Mouse (Mus musculus) midbrain, embryonic 11.5 days (tissue): ENCODE data around the gene Rapgef2. TPM values are rescaled to one million over a fixed set of nuclear protein-coding genes. Genes with fewer than 3 reads are reported as not detected.
A peak's percentile ranks its signal among the peaks of the same experiment; 100 is the strongest.

ENCODE experiments used
- ATAC-seq: fragments of 200-750 bp; cut with Nextera tagmentation; 2 replicates; pipeline ENCODE4 v1.8.0; 2017; ENCODE audit warnings: moderate TSS enrichment, moderate library complexity; ENCODE audit not compliant: low FRiP score
- DNase-seq: peaks from one replicate; pipeline ENCODE4 v3.0.0; 2015; ENCODE audit warnings: low spot score; ENCODE audit errors: missing footprints
- H3K27ac ChIP-seq: fragments of 300-500 bp; sonication (generic); 2 replicates; pipeline ENCODE4 v1.5.1; 2014; ENCODE audit warnings: low read depth, low read length
- H3K27me3 ChIP-seq: fragments of 300-500 bp; sonication (generic); 2 replicates; pipeline ENCODE4 v1.6.1; 2014; ENCODE audit warnings: mild to moderate bottlenecking, low read length, moderate library complexity, mixed read lengths; ENCODE audit not compliant: control insufficient read depth, insufficient read depth
- H3K36me3 ChIP-seq: fragments of 300-500 bp; sonication (generic); 2 replicates; pipeline ENCODE4 v1.6.1; 2014; ENCODE audit warnings: mild to moderate bottlenecking, low read length, moderate library complexity, mixed read lengths; ENCODE audit not compliant: control insufficient read depth, insufficient read depth
- H3K4me1 ChIP-seq: fragments of 300-500 bp; sonication (generic); 2 replicates; pipeline ENCODE4 v1.6.1; 2014; ENCODE audit warnings: low read length; ENCODE audit not compliant: control insufficient read depth, insufficient read depth
- H3K4me2 ChIP-seq: fragments of 300-500 bp; sonication (generic); 2 replicates; pipeline ENCODE4 v1.6.1; 2014; ENCODE audit warnings: mild to moderate bottlenecking, moderate library complexity
- H3K4me3 ChIP-seq: fragments of 300-500 bp; sonication (generic); 2 replicates; pipeline ENCODE4 v1.5.1; 2014; ENCODE audit warnings: low read depth, low read length
- H3K9ac ChIP-seq: fragments of 300-500 bp; sonication (generic); 2 replicates; pipeline ENCODE4 v1.6.1; 2014; ENCODE audit warnings: low read length
- H3K9me3 ChIP-seq: fragments of 300-500 bp; sonication (generic); 2 replicates; pipeline ENCODE4 v1.6.1; 2016; ENCODE audit warnings: low read length; ENCODE audit not compliant: control insufficient read depth
- WGBS: fragments of 180-500 bp; shearing (Covaris S2); extraction: QIAGEN DNeasy Blood & Tissue Kit; methylation state at CpG from one replicate; pipeline ENCODE4 v1.1.7; 2014; 5-methylcytosine and 5-hydroxymethylcytosine counted together
- polyA plus RNA-seq: library from polyadenylated mRNA; unstranded; fragments of >200 nt; fragmentation: Nextera tagmentation; extraction: Ambion mirVana; gene quantifications from 2 replicates; pipeline ENCODE4 v1.2.1, GENCODE M21; 2014

Rapgef2 gene
- polyA plus RNA-seq, 1 experiment from 2014 or later = 6.2 TPM

- H3K9me3 ChIP-seq = no peaks in the 10 kb centered on the region
These were observed 64.8 kb downstream of the Rapgef2 start for GRCm38 (mm10) chr3:79221296-79222191.

GRCm38 (mm10) chr3:79219144-79219930 is 67.0 kb downstream of the Rapgef2 start:
- no peak overlapping the region for H3K4me3 ChIP-seq
- H3K9ac ChIP-seq = no peak overlapping the region
- 37% methylated on average over 10 of the region's 10 CpGs for WGBS
- H3K27me3 ChIP-seq = no peaks in the 10 kb centered on the region
- H3K36me3 ChIP-seq = no peaks in the 10 kb centered on the region
- DNase-seq = no peak
- peaks cover 23% of the 10 kb centered on the region for H3K4me1 ChIP-seq
- ATAC-seq = peak; percentile 42; the same call in 1 of the 2 replicates
- H3K27ac ChIP-seq = no peak overlapping the region
- H3K4me2 ChIP-seq = peak overlapping the region; percentile 9; the same call in 1 of the 2 replicates
- H3K9me3 ChIP-seq = no peaks in the 10 kb centered on the region

More at GRCm38 (mm10) chr3:79221296-79222191, 64.8 kb downstream of the Rapgef2 start:
- 32% methylated on average over 9 of the region's 9 CpGs for WGBS
- peak; percentile 97 for DNase-seq
- peak; percentile 61 for ATAC-seq
- Histone ChIP-seq H3K4me2 (no peak overlapping the region), H3K9ac (no peak overlapping the region), H3K36me3 (no peaks in the 10 kb centered on the region), H3K4me1 (peaks cover 23% of the 10 kb centered on the region), H3K4me3 (no peak overlapping the region), H3K27ac (no peak overlapping the region), H3K27me3 (no peaks in the 10 kb centered on the region)

- H3K4me2 ChIP-seq = no peak overlapping the region
- no peak overlapping the region for H3K9ac ChIP-seq
- no peak overlapping the region for H3K4me3 ChIP-seq
- WGBS = 7% methylated on average over 4 of the region's 4 CpGs
- no peaks in the 10 kb centered on the region for H3K27me3 ChIP-seq
- no peak overlapping the region for H3K27ac ChIP-seq
- H3K4me1 ChIP-seq = peaks cover 23% of the 10 kb centered on the region
- ATAC-seq (peak; percentile 72), DNase-seq (no peak)
- H3K36me3 ChIP-seq = no peaks in the 10 kb centered on the region
- H3K9me3 ChIP-seq = no peaks in the 10 kb centered on the region
These were observed 67.7 kb downstream of the Rapgef2 start for GRCm38 (mm10) chr3:79218566-79219051.

- no peak overlapping the region for H3K4me2 ChIP-seq
- H3K4me3 ChIP-seq = no peak overlapping the region
- no peak overlapping the region for H3K27ac ChIP-seq
- H3K27me3 ChIP-seq = no peaks in the 10 kb centered on the region
- 67% methylated on average over 5 of the region's 5 CpGs for WGBS
- H3K4me1 ChIP-seq = no peaks in the 10 kb centered on the region
- DNase-seq (no peak), ATAC-seq (no peak)
- H3K9ac ChIP-seq = no peak overlapping the region
- H3K9me3 ChIP-seq = no peaks in the 10 kb centered on the region
- H3K36me3 ChIP-seq = no peaks in the 10 kb centered on the region
These were observed 76.1 kb downstream of the Rapgef2 start for GRCm38 (mm10) chr3:79210243-79210642.

GRCm38 (mm10) chr3:79207216-79207615 is 79.1 kb downstream of the Rapgef2 start:
- WGBS = 95% methylated on average over 2 of the region's 2 CpGs
- DNase-seq = no peak

GRCm38 (mm10) chr3:79206524-79206923 is 79.8 kb downstream of the Rapgef2 start:
- no peak overlapping the region for H3K4me3 ChIP-seq
- H3K4me1 ChIP-seq = no peaks in the 10 kb centered on the region
- no peak overlapping the region for H3K9ac ChIP-seq
- no peaks in the 10 kb centered on the region for H3K9me3 ChIP-seq
- no peaks in the 10 kb centered on the region for H3K36me3 ChIP-seq
- H3K27me3 ChIP-seq = no peaks in the 10 kb centered on the region
- no peak for DNase-seq
- WGBS = 96% methylated on average over 7 of the region's 7 CpGs
- ATAC-seq = no peak
- no peak overlapping the region for H3K4me2 ChIP-seq
- H3K27ac ChIP-seq = no peak overlapping the region

More at GRCm38 (mm10) chr3:79207216-79207615, 79.1 kb downstream of the Rapgef2 start:
- Histone ChIP-seq H3K36me3 (no peaks in the 10 kb centered on the region), H3K4me1 (no peaks in the 10 kb centered on the region), H3K9me3 (no peaks in the 10 kb centered on the region), H3K4me3 (no peak overlapping the region), H3K27ac (no peak overlapping the region), H3K4me2 (no peak overlapping the region), H3K9ac (no peak overlapping the region), H3K27me3 (no peaks in the 10 kb centered on the region)
- ATAC-seq = no peak

- Histone ChIP-seq H3K4me3 (no peak overlapping the region), H3K4me1 (no peaks in the 10 kb centered on the region), H3K27me3 (no peaks in the 10 kb centered on the region), H3K9me3 (no peaks in the 10 kb centered on the region), H3K36me3 (no peaks in the 10 kb centered on the region), H3K9ac (no peak overlapping the region), H3K4me2 (no peak overlapping the region), H3K27ac (no peak overlapping the region)
- DNase-seq (no peak), ATAC-seq (no peak)
- WGBS = 87% methylated on average over 4 of the region's 4 CpGs
These were observed 80.3 kb downstream of the Rapgef2 start for GRCm38 (mm10) chr3:79205981-79206380.

GRCm38 (mm10) chr3:79205112-79205511 is 81.2 kb downstream of the Rapgef2 start:
- Histone ChIP-seq H3K27ac (no peak overlapping the region), H3K4me2 (no peak overlapping the region), H3K27me3 (no peaks in the 10 kb centered on the region), H3K9ac (no peak overlapping the region), H3K9me3 (no peaks in the 10 kb centered on the region), H3K4me3 (no peak overlapping the region), H3K36me3 (no peaks in the 10 kb centered on the region), H3K4me1 (no peaks in the 10 kb centered on the region)
- DNase-seq (no peak), ATAC-seq (no peak)
- 44% methylated on average over 3 of the region's 3 CpGs for WGBS

GRCm38 (mm10) chr3:79204261-79204660 is 82.1 kb downstream of the Rapgef2 start:
- Histone ChIP-seq H3K4me2 (no peak overlapping the region), H3K27ac (no peak overlapping the region), H3K4me3 (no peak overlapping the region), H3K9me3 (no peaks in the 10 kb centered on the region), H3K36me3 (no peaks in the 10 kb centered on the region), H3K9ac (no peak overlapping the region), H3K27me3 (no peaks in the 10 kb centered on the region), H3K4me1 (no peaks in the 10 kb centered on the region)
- DNase-seq = no peak
- WGBS = 82% methylated on average over 9 of the region's 9 CpGs
- ATAC-seq = no peak
